Mouse (Mus musculus): ENCODE results near the gene Pde4a. TPM values are rescaled to one million over a fixed set of nuclear protein-coding genes. Genes with fewer than 3 reads are reported as not detected.

Pde4a gene
- polyA plus RNA-seq, 1 experiment from 2014 or later: 11.3 TPM

GRCm38 (mm10) chr9:21261831-21262230 lies 96.3 kb downstream of the Pde4a start:
- Histone ChIP-seq H3K4me3 (no peak overlapping the region), H3K36me3 (0 out of 2 replicates have a peak, but pooled peaks cover 2% of the 10 kb centered on the region), H3K9ac (replicated peaks) (no peak overlapping the region), H3K27ac (replicated peaks) (no peak overlapping the region), H3K4me1 (peaks cover 17% of the 10 kb centered on the region), H3K9me3 (no peaks in the 10 kb centered on the region), H3K27me3 (peaks cover 10% of the 10 kb centered on the region), H3K4me2 (replicated peaks) (no peak overlapping the region)
- 58% methylated on average over 2 of the region's 2 CpGs for WGBS
- ATAC-seq (ENCODE audit: low FRiP score, low read depth): no peak

Other genes starting within 250 kb of the Pde4a start
- 109 and 113 TPM in 2 replicates for gene Dnmt1, start 205.8 kb upstream of the Pde4a start, polyA plus RNA-seq (2016; fragmentation: Nextera tagmentation; extraction: Ambion mirVana)
- 20.6 and 22.6 TPM in 2 replicates for gene S1pr2, start 188.9 kb upstream of the Pde4a start, polyA plus RNA-seq (2016; fragmentation: Nextera tagmentation; extraction: Ambion mirVana)
- gene Mrpl4, start 163.0 kb upstream of the Pde4a start, polyA plus RNA-seq (2016; fragmentation: Nextera tagmentation; extraction: Ambion mirVana): 101 and 109 TPM in 2 replicates
- gene Icam1, start 149.7 kb upstream of the Pde4a start, polyA plus RNA-seq (2016; fragmentation: Nextera tagmentation; extraction: Ambion mirVana): 3.5 and 5.0 TPM in 2 replicates
- gene Icam4, start 136.3 kb upstream of the Pde4a start, polyA plus RNA-seq (2016; fragmentation: Nextera tagmentation; extraction: Ambion mirVana): 1.1 and 1.3 TPM in 2 replicates
- 0.08 TPM in 1 of 2 replicates, not detected in the other for gene Icam5, start 133.6 kb upstream of the Pde4a start, polyA plus RNA-seq (2016; fragmentation: Nextera tagmentation; extraction: Ambion mirVana)
- gene Zglp1, start 98.6 kb upstream of the Pde4a start, polyA plus RNA-seq (2016; fragmentation: Nextera tagmentation; extraction: Ambion mirVana): 0.98 and 3.1 TPM in 2 replicates
- gene Gm49373, start 92.6 kb upstream of the Pde4a start, polyA plus RNA-seq (2016; fragmentation: Nextera tagmentation; extraction: Ambion mirVana): 0.89 and 1.6 TPM in 2 replicates
- gene Fdx1l, start 92.1 kb upstream of the Pde4a start, polyA plus RNA-seq (2016; fragmentation: Nextera tagmentation; extraction: Ambion mirVana): 38.0 and 40.7 TPM in 2 replicates
- 2.3 and 2.9 TPM in 2 replicates for gene Gm38431, start 73.7 kb upstream of the Pde4a start, polyA plus RNA-seq (2016; fragmentation: Nextera tagmentation; extraction: Ambion mirVana)
- 66.7 and 69.8 TPM in 2 replicates for gene Raver1, start 73.7 kb upstream of the Pde4a start, polyA plus RNA-seq (2016; fragmentation: Nextera tagmentation; extraction: Ambion mirVana)
- 12.8 and 14.1 TPM in 2 replicates for gene Tyk2, start 34.5 kb upstream of the Pde4a start, polyA plus RNA-seq (2016; fragmentation: Nextera tagmentation; extraction: Ambion mirVana)
- 278 and 283 TPM in 2 replicates for gene Cdc37, start 15.7 kb upstream of the Pde4a start, polyA plus RNA-seq (2016; fragmentation: Nextera tagmentation; extraction: Ambion mirVana)
- 52.3 and 52.6 TPM in 2 replicates for gene Keap1, start 73.6 kb downstream of the Pde4a start, polyA plus RNA-seq (2016; fragmentation: Nextera tagmentation; extraction: Ambion mirVana)
- 0.38 and 0.50 TPM in 2 replicates for gene S1pr5, start 82.7 kb downstream of the Pde4a start, polyA plus RNA-seq (2016; fragmentation: Nextera tagmentation; extraction: Ambion mirVana)
- gene Atg4d, start 99.6 kb downstream of the Pde4a start, polyA plus RNA-seq (2016; fragmentation: Nextera tagmentation; extraction: Ambion mirVana): 50.3 and 52.3 TPM in 2 replicates
- 18.4 and 21.1 TPM in 2 replicates for gene Kri1, start 122.3 kb downstream of the Pde4a start, polyA plus RNA-seq (2016; fragmentation: Nextera tagmentation; extraction: Ambion mirVana)
- gene Cdkn2d, start 125.7 kb downstream of the Pde4a start, polyA plus RNA-seq (2016; fragmentation: Nextera tagmentation; extraction: Ambion mirVana): 63.6 and 72.1 TPM in 2 replicates
- gene Ap1m2, start 146.6 kb downstream of the Pde4a start, polyA plus RNA-seq (2016; fragmentation: Nextera tagmentation; extraction: Ambion mirVana): 0.39 and 0.78 TPM in 2 replicates
- 71.3 and 74.1 TPM in 2 replicates for gene Slc44a2, start 155.0 kb downstream of the Pde4a start, polyA plus RNA-seq (2016; fragmentation: Nextera tagmentation; extraction: Ambion mirVana)
- gene Ilf3, start 202.2 kb downstream of the Pde4a start, polyA plus RNA-seq (2016; fragmentation: Nextera tagmentation; extraction: Ambion mirVana): 314 and 322 TPM in 2 replicates
- gene Qtrt1, start 246.1 kb downstream of the Pde4a start, polyA plus RNA-seq (2016; fragmentation: Nextera tagmentation; extraction: Ambion mirVana): 45.3 and 50.7 TPM in 2 replicates

Data from midbrain, embryonic 12.5 days (tissue).